Mouse (Mus musculus) left cerebral cortex, adult 8-10 months (tissue): ENCODE data around the gene Plin3. TPM values are rescaled to one million over a fixed set of nuclear protein-coding genes. Genes with fewer than 3 reads are reported as not detected.
A peak's percentile ranks its signal among the peaks of the same experiment; 100 is the strongest.

ENCODE experiments used
- DNase-seq, 2 experiments: peaks; one replicate each; pipeline ENCODE4 v3.0.0; 2022; ENCODE audit warnings: low spot score in 2 of 2
- microRNA-seq, 2 experiments: library from miRNA; unstranded; fragments of <30 nt; microRNA quantifications; one replicate each; pipeline ENCODE4 v1.2.0; 2022
- total RNA-seq, 4 experiments: library from RNA; stranded (reverse); gene quantifications; 2 replicates each; pipeline ENCODE4 v1.2.4; 2022

The Plin3 gene
- total RNA-seq, 4 experiments from 2014 or later, result 14.6 to 18.2 (median 15.4) TPM

GRCm38 (mm10) chr17:56251136-56251829 is 41.4 kb downstream of the Plin3 start:
- DNase-seq, result peak; percentile 67 to 79

GRCm38 (mm10) chr17:56245608-56246007 is 47.1 kb downstream of the Plin3 start:
- DNase-seq, result no peak

- DNase-seq, result peak; percentile 69 to 71
These were observed 50.9 kb downstream of the Plin3 start for GRCm38 (mm10) chr17:56241541-56242401.

- DNase-seq, result peak; percentile 63 to 88
These were observed 58.7 kb downstream of the Plin3 start for GRCm38 (mm10) chr17:56233818-56234469.

GRCm38 (mm10) chr17:56233389-56233788 is 59.3 kb downstream of the Plin3 start:
- no peak for DNase-seq

- DNase-seq, result peak; percentile 50 to 87
These were observed 62.7 kb downstream of the Plin3 start for GRCm38 (mm10) chr17:56229943-56230342.

Small RNA genes lying within 50 kb of the gene (microRNA-seq; reads per million reads assigned to microRNA genes)
- gene Mir7b, result 2,415 to 2,605 reads per million in 2 experiments

Other genes with a start within 250 kb of the Plin3 start
- gene Ubxn6, start 217.8 kb downstream of the Plin3 start, total RNA-seq, result 10 to 100 TPM; 86.2 to 97.2 (median 91.5) TPM
- 100 to 1,000 TPM in 3 of 4 experiments, 10 to 100 TPM in 1; 95.3 to 115 (median 104) TPM for gene Hdgfl2, start 213.2 kb downstream of the Plin3 start, total RNA-seq
- gene Plin4, start 183.1 kb downstream of the Plin3 start, total RNA-seq, result 10 to 100 TPM in 1 of 4 experiments, 1 to 10 TPM in 3; 4.7 to 14.9 (median 7.5) TPM
- under 1 TPM; 0.81 to 0.96 (median 0.93) TPM for gene Plin5, start 175.3 kb downstream of the Plin3 start, total RNA-seq
- 1 to 10 TPM; 1.5 to 3.4 (median 2.0) TPM for gene Lrg1, start 170.9 kb downstream of the Plin3 start, total RNA-seq
- 100 to 1,000 TPM; 116 to 130 (median 121) TPM for gene Sema6b, start 152.5 kb downstream of the Plin3 start, total RNA-seq
- gene Tnfaip8l1, start 130.4 kb downstream of the Plin3 start, total RNA-seq, result 1 to 10 TPM; 6.1 to 8.9 (median 7.1) TPM
- gene Mydgf, start 109.0 kb downstream of the Plin3 start, total RNA-seq, result 10 to 100 TPM; 36.8 to 38.3 (median 37.5) TPM
- gene Dpp9, start 74.0 kb downstream of the Plin3 start, total RNA-seq, result 10 to 100 TPM; 56.1 to 61.3 (median 59.8) TPM
- 10 to 100 TPM; 33.1 to 34.5 (median 33.8) TPM for gene Fem1a, start 36.1 kb downstream of the Plin3 start, total RNA-seq
- 1 to 10 TPM; 5.7 to 8.4 (median 6.5) TPM for gene Ticam1, start 16.1 kb downstream of the Plin3 start, total RNA-seq
- not detected for gene Arrdc5, start 7.4 kb upstream of the Plin3 start, total RNA-seq
- 1 to 10 TPM in 2 of 4 experiments, under 1 TPM in 2; 0.80 to 1.8 (median 1.3) TPM for gene Uhrf1, start 10.4 kb upstream of the Plin3 start, total RNA-seq
- 10 to 100 TPM; 66.4 to 71.0 (median 67.0) TPM for gene Kdm4b, start 33.2 kb upstream of the Plin3 start, total RNA-seq
- gene Ptprs, start 183.6 kb upstream of the Plin3 start, total RNA-seq, result 100 to 1,000 TPM; 559 to 588 (median 565) TPM
- gene Znrf4, start 219.6 kb upstream of the Plin3 start, total RNA-seq, result not detected